Mouse (Mus musculus) lung, postnatal 0 days (tissue): ENCODE measurements around the gene Zbtb38.

Source experiments
- CTCF ChIP-seq: IDR thresholded peaks from 2 replicates; pipeline ENCODE4 v1.5.1; 2016; ENCODE audit warnings: antibody characterized with exemption, mild to moderate bottlenecking
- EP300 ChIP-seq: IDR thresholded peaks from 2 replicates; pipeline ENCODE4 v1.6.1; 2016; ENCODE audit warnings: antibody characterized with exemption, mild to moderate bottlenecking, control low read depth

- TF ChIP-seq CTCF (no peak), EP300 (no peak)
These were observed 44.7 kb upstream of the Zbtb38 start for GRCm38 (mm10) chr9:96797311-96797710.
